Mouse (Mus musculus) kidney, adult 2 months (tissue): ENCODE data around the gene Gnat2.

Experiments
- CTCF ChIP-seq: fragments of 200-500 bp; conservative IDR thresholded peaks from 2 replicates; pipeline ENCODE4 v1.5.1; 2011; ENCODE audit warnings: low read depth, mild to moderate bottlenecking, control low read depth, low read length, moderate library complexity, mixed read lengths; ENCODE audit not compliant: insufficient read depth, insufficient read length
- POLR2A ChIP-seq: fragments of 200-500 bp; IDR thresholded peaks from one replicate; pipeline ENCODE4 v1.6.1; 2011; ENCODE audit warnings: low read depth, low read length, control low read depth

DNA sequence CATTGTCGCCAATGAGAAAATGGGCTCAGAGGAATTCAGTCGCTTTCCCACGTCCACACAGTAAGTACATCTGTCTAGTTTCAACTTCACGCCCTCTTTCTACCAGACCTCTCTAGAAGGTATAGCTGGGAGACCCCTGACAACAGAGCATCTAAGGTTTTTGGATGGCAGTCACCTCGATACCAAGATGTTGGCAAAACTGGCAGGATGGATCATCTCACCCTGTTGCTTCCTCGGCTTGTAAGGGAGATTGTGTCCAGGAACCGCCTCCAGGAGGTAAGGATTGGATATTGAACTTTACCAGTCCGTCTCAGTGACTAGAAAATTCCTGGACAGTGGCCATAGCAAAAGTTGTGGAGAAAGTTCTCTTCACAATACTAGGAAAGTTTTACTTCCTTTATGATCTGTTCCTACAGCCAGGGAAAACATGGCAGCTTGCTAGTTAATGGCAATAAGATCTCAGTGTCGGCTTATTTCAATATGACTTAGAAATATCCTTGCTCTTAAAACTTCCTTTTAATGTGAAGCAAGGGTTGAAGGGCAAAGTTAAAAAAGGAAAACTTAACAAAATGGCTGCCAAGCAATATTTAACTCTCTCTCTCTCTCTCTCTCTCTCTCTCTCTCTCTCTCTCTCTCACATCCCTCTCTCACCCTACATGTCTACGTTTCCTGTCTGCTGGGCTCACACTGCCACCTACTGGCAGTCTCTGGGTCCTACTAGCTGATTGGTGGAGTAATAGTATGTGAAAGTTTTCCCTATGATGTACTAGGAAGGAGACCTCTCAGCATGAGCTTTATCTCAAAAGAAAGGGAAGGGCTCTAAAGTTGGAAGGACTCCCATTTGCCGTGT lies 55.0 kb downstream of the Gnat2 start:
- TF ChIP-seq POLR2A (no peak), CTCF (peak; percentile 95)
